Mouse (Mus musculus): ENCODE results near the gene Slc1a3. TPM values are rescaled to one million over a fixed set of nuclear protein-coding genes. Genes with fewer than 3 reads are reported as not detected.
A peak's percentile ranks its signal among the peaks of the same experiment; 100 is the strongest.

Slc1a3 gene
- polyA plus RNA-seq, 1 experiment from 2014 or later, result 24.5 TPM

DNA sequence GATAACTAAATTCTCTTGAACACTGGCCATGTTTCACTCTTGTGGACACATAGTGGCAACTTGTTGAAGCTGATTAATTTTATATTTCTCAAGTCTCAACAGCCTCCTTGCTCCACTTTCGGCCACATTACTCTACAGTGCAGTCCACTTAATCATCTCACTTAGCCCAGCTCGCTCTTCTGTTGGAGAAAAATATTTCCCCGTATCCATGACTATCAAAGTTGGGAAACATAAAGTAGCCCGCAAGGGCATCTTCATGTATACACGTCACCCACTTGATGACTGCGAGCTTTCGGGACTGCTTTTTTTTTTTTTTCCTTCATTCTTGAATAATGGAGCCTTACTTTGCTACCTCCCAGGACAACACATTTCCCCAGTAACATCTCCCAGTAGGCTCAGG is 25.1 kb downstream of the Slc1a3 start:
- Histone ChIP-seq H3K27me3 (ENCODE audit: insufficient read depth, low read length) (no peaks in the 10 kb centered on the region), H3K9me3 (ENCODE audit: low read depth, low read length) (no peaks in the 10 kb centered on the region), H3K27ac (ENCODE audit: low read depth) (no peak overlapping the region), H3K4me2 (no peak overlapping the region), H3K4me3 (ENCODE audit: low read depth, low read length) (no peak overlapping the region), H3K4me1 (ENCODE audit: insufficient read depth) (no peaks in the 10 kb centered on the region), H3K9ac (no peak overlapping the region), H3K36me3 (ENCODE audit: insufficient read depth) (peaks cover 8% of the 10 kb centered on the region; the same call in 1 of the 2 replicates)
- no peak for TF ChIP-seq CTCF (IDR thresholded peaks at IDR 0.05; ENCODE audit: low read depth)
- no peak for DNase-seq
- 78% methylated on average over 7 of the region's 7 CpGs for WGBS
- no peak for ATAC-seq (ENCODE audit: insufficient read depth)

DNA sequence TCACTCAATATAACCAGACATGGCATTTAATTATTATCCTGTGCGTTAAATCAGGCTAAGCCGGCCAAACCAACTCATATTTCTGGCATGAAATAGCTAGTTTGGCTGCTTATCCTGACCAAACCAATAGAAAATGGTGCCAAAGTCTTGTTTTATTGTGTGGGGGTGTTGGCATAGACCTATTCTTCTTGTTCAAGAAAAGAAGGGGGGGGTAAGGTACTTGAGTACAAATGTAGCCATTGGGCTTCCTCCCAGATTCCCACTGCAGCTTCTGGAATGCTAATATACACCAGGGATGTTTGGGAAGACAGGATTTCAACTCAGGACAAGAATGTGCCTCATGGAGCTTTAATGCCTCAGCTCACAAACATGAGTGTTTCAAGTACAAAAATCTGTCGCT is 26.3 kb downstream of the Slc1a3 start:
- no peak for ATAC-seq (ENCODE audit: insufficient read depth)

DNA sequence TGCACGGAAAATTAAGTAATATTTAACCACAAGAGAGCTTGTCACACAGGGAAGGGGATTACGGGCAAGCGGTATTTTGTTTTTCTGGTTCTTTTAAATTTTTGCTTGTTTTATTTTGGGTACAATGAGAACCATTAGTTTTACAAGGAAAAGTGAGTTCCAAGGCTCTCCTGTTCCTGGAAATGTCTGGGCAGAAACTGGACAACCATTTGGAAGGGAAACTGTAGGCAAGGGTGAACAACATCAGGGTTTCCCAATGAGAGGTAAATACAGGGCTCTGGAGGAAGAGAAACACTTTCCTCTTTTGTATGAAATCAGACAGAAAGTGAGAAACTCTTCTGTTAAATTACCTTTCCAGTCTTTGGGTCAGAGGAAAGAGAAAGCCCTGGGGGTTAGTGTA is 27.7 kb downstream of the Slc1a3 start:
- no peak overlapping the region for H3K27ac ChIP-seq (ENCODE audit: low read depth)
- no peak for TF ChIP-seq CTCF (IDR thresholded peaks at IDR 0.05; ENCODE audit: low read depth)
- DNase-seq, result no peak
- 70% methylated on average over 3 of the region's 3 CpGs for WGBS
- no peaks in the 10 kb centered on the region for H3K4me1 ChIP-seq (ENCODE audit: insufficient read depth)
- no peaks in the 10 kb centered on the region for H3K27me3 ChIP-seq (ENCODE audit: insufficient read depth, low read length)
- peaks cover 8% of the 10 kb centered on the region; the same call in 1 of the 2 replicates for H3K36me3 ChIP-seq (ENCODE audit: insufficient read depth)
- H3K9me3 ChIP-seq (ENCODE audit: low read depth, low read length), result no peaks in the 10 kb centered on the region
- H3K9ac ChIP-seq, result no peak overlapping the region
- H3K4me2 ChIP-seq, result no peak overlapping the region
- no peak overlapping the region for H3K4me3 ChIP-seq (ENCODE audit: low read depth, low read length)
- no peak for ATAC-seq (ENCODE audit: insufficient read depth)

More for the DNA sequence above, 26.3 kb downstream of the Slc1a3 start:
- Histone ChIP-seq H3K27me3 (ENCODE audit: insufficient read depth, low read length) (no peaks in the 10 kb centered on the region), H3K4me2 (no peak overlapping the region), H3K36me3 (ENCODE audit: insufficient read depth) (peaks cover 8% of the 10 kb centered on the region; the same call in 1 of the 2 replicates), H3K9ac (no peak overlapping the region), H3K9me3 (ENCODE audit: low read depth, low read length) (no peaks in the 10 kb centered on the region), H3K4me1 (ENCODE audit: insufficient read depth) (no peaks in the 10 kb centered on the region), H3K4me3 (ENCODE audit: low read depth, low read length) (no peak overlapping the region), H3K27ac (ENCODE audit: low read depth) (no peak overlapping the region)
- WGBS, result 79% methylated on average over 3 of the region's 3 CpGs
- TF ChIP-seq CTCF (IDR thresholded peaks at IDR 0.05; ENCODE audit: low read depth), result no peak
- DNase-seq, result no peak

DNA sequence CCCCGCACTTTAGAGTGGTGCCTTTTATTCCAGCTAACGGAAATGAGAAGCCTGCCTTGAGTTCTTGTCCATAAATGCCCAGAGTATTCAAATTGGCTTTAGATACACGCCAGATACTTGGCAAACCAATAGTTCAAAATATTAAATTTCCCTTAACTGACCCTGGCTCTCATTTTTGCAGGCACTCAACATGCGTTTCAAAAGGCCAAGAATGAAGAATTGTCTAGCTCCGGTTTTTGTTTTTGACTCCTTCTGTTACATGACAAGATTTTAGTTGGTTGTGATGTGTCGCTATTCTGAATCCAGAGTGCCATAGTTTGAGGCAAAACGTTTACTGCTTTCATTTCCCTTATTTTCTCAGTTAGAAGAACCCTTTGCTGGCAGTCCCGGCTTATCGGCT is 28.1 kb downstream of the Slc1a3 start:
- no peak for TF ChIP-seq CTCF (IDR thresholded peaks at IDR 0.05; ENCODE audit: low read depth)
- Histone ChIP-seq H3K9ac (no peak overlapping the region), H3K27me3 (ENCODE audit: insufficient read depth, low read length) (no peaks in the 10 kb centered on the region), H3K27ac (ENCODE audit: low read depth) (no peak overlapping the region), H3K4me3 (ENCODE audit: low read depth, low read length) (no peak overlapping the region), H3K36me3 (ENCODE audit: insufficient read depth) (peaks cover 4% of the 10 kb centered on the region; the same call in 1 of the 2 replicates), H3K9me3 (ENCODE audit: low read depth, low read length) (no peaks in the 10 kb centered on the region), H3K4me1 (ENCODE audit: insufficient read depth) (no peaks in the 10 kb centered on the region), H3K4me2 (no peak overlapping the region)
- DNase-seq (no peak), ATAC-seq (ENCODE audit: insufficient read depth) (no peak)
- 73% methylated on average over 9 of the region's 9 CpGs for WGBS

DNA sequence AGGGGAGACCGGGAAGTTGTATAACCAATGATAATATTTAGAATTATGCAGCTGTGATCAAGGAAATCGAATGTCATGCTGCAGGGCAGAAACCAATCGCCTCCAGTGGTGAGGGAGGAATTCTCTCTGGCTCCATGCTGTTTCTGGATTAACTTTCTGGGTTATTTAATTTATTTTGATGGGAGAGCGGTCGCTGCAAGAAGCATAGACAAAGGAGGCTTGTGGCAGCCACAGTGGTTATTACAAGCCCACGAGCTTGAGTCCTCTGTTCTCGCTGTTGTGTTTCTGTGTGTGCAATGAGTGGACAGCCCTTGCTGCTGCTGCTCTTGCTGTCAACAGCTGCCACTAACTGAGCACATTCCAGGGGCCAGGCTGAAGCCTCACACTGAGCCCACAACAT is 28.6 kb downstream of the Slc1a3 start:
- H3K9ac ChIP-seq, result no peak overlapping the region
- H3K4me1 ChIP-seq (ENCODE audit: insufficient read depth), result no peaks in the 10 kb centered on the region
- no peak overlapping the region for H3K4me2 ChIP-seq
- peaks cover 2% of the 10 kb centered on the region; the same call in 1 of the 2 replicates for H3K36me3 ChIP-seq (ENCODE audit: insufficient read depth)
- DNase-seq (no peak), ATAC-seq (ENCODE audit: insufficient read depth) (no peak)
- WGBS, result 70% methylated on average over 7 of the region's 7 CpGs
- H3K27me3 ChIP-seq (ENCODE audit: insufficient read depth, low read length), result no peaks in the 10 kb centered on the region
- no peak for TF ChIP-seq CTCF (IDR thresholded peaks at IDR 0.05; ENCODE audit: low read depth)
- H3K9me3 ChIP-seq (ENCODE audit: low read depth, low read length), result no peaks in the 10 kb centered on the region
- no peak overlapping the region for H3K4me3 ChIP-seq (ENCODE audit: low read depth, low read length)
- H3K27ac ChIP-seq (ENCODE audit: low read depth), result no peak overlapping the region

DNA sequence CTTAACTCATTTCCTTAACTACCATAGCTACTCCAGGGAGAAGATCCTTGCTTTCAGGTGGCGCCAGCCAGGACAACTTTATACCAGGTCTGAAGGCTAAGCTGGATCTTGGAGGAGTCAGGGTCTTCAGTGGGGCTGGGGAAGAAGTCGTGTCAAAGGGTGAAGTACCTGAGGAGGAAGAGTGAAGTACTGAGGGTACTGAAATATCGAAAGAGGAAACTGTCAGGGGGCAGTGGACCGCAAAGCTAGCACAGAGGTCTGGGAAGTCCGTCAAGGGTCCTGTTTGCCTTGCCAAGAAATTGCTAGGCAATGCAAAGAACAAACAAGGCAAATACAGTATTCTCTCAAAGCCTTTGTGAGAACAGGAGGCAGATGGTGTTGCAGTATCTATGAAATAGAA is 29.6 kb downstream of the Slc1a3 start:
- no peak overlapping the region for H3K9ac ChIP-seq
- 85% methylated on average over 5 of the region's 5 CpGs for WGBS
- H3K4me3 ChIP-seq (ENCODE audit: low read depth, low read length), result no peak overlapping the region
- no peak for TF ChIP-seq CTCF (IDR thresholded peaks at IDR 0.05; ENCODE audit: low read depth)
- 0 out of 2 replicates have a peak, but pooled peaks cover 2% of the 10 kb centered on the region for H3K36me3 ChIP-seq (ENCODE audit: insufficient read depth)
- H3K27ac ChIP-seq (ENCODE audit: low read depth), result no peak overlapping the region
- H3K4me1 ChIP-seq (ENCODE audit: insufficient read depth), result no peaks in the 10 kb centered on the region
- H3K9me3 ChIP-seq (ENCODE audit: low read depth, low read length), result no peaks in the 10 kb centered on the region
- H3K4me2 ChIP-seq, result no peak overlapping the region
- no peak for ATAC-seq (ENCODE audit: insufficient read depth)
- no peaks in the 10 kb centered on the region for H3K27me3 ChIP-seq (ENCODE audit: insufficient read depth, low read length)
- DNase-seq, result no peak

DNA sequence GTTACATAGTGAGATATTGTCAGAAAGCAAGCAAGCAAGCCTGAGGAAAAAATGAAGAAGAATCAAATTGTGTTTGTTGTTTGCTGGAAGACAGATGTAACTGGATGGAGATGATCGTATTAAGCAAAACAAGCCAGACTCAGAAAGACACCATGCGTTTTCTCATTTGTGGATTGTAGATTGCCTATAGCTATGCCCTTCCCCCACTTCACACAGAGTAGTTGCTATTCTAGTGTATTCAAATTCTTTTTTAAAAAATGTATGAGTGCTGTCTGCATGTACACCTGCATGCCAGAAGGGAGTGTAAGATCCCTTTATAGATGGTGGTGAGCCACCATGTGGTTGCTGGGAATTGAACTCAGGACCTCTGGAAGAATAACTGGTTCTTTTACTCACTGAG is 33.6 kb downstream of the Slc1a3 start:
- Histone ChIP-seq H3K27ac (ENCODE audit: low read depth) (peak overlapping the region; percentile 4; the same call in 1 of the 2 replicates), H3K36me3 (ENCODE audit: insufficient read depth) (no peaks in the 10 kb centered on the region), H3K4me3 (ENCODE audit: low read depth, low read length) (no peak overlapping the region), H3K27me3 (ENCODE audit: insufficient read depth, low read length) (no peaks in the 10 kb centered on the region), H3K9me3 (ENCODE audit: low read depth, low read length) (no peaks in the 10 kb centered on the region), H3K9ac (no peak overlapping the region), H3K4me1 (ENCODE audit: insufficient read depth) (0 out of 2 replicates have a peak, but pooled peaks cover 4% of the 10 kb centered on the region), H3K4me2 (no peak overlapping the region)
- DNase-seq, result no peak
- WGBS, result 82% methylated on average over 2 of the region's 2 CpGs
- TF ChIP-seq CTCF (IDR thresholded peaks at IDR 0.05; ENCODE audit: low read depth), result no peak
- no peak for ATAC-seq (ENCODE audit: insufficient read depth)
